Mouse (Mus musculus): ENCODE measurements at regions not wholly inside any gene's neighbourhood (a gene's known extent, or its start where the extent isn't known, plus 50 kb on each side); places are given as distances from the start of the nearest gene placed in this dataset.
A peak's percentile ranks its signal among the peaks of the same experiment; 100 is the strongest.

- DNase-seq = no peak
Measured at GRCm38 (mm10) chr2:38420498-38420897, 81.4 kb downstream of the Lhx2 start.

- no peak for DNase-seq
Measured at GRCm38 (mm10) chr2:38422406-38422805, 83.3 kb downstream of the Lhx2 start.

- no peak for DNase-seq
Measured at GRCm38 (mm10) chr2:38423886-38424277, 84.8 kb downstream of the Lhx2 start.

- DNase-seq = no peak
Measured at GRCm38 (mm10) chr2:38424278-38424931, 85.3 kb downstream of the Lhx2 start.

- no peak for DNase-seq
Measured at GRCm38 (mm10) chr2:38424976-38425375, 85.9 kb downstream of the Lhx2 start.

GRCm38 (mm10) chr2:38429752-38430378 lies 81.6 kb upstream of the Nek6 start:
- DNase-seq = peak; percentile 90

- DNase-seq = peak; percentile 57
Measured at GRCm38 (mm10) chr2:38431546-38431945, 79.9 kb upstream of the Nek6 start.

- peak; percentile 20 for DNase-seq
Measured at GRCm38 (mm10) chr2:38433736-38434135, 77.7 kb upstream of the Nek6 start.

- no peak for DNase-seq
Measured at GRCm38 (mm10) chr2:38436701-38437100, 74.7 kb upstream of the Nek6 start.

GRCm38 (mm10) chr2:38439191-38439590 lies 72.3 kb upstream of the Nek6 start:
- DNase-seq = no peak

- no peak for DNase-seq
Measured at GRCm38 (mm10) chr2:38439973-38440372, 71.5 kb upstream of the Nek6 start.

GRCm38 (mm10) chr2:38449092-38449491 lies 62.4 kb upstream of the Nek6 start:
- DNase-seq = no peak

- no peak for DNase-seq
Measured at GRCm38 (mm10) chr2:38456571-38456970, 54.9 kb upstream of the Nek6 start.

GRCm38 (mm10) chr2:38460367-38460766 lies 51.1 kb upstream of the Nek6 start:
- DNase-seq = no peak

- DNase-seq = peak; percentile 25
Measured at GRCm38 (mm10) chr2:38460825-38461540, 50.5 kb upstream of the Nek6 start.
